ENCODE assay signal across 8 mouse cellular contexts in genomic region chr6:118019569-118019968, GRCm38 (mm10). TPM values are rescaled to one million over a fixed set of nuclear protein-coding genes. Genes with fewer than 3 reads are reported as not detected.
A peak's percentile ranks its signal among the peaks of the same experiment; 100 is the strongest.
DNase-seq lines count a peak whose midpoint lies in the region; ATAC-seq lines count a peak whose summit lies in the region.

No protein-coding gene starts in this region.

- H3K4me2 ChIP-seq in hindbrain, embryonic 13.5 days: peak overlapping the region; percentile 17; the same call in 1 of the 2 replicates
- peak overlapping the region; percentile 41 for H3K4me2 ChIP-seq in midbrain, embryonic 16.5 days (ENCODE audit: low read length)

- no peaks in the 10 kb centered on the region for H3K9me3 ChIP-seq in hindbrain, embryonic 13.5 days
- H3K9me3 ChIP-seq in midbrain, embryonic 16.5 days (replicated peaks; ENCODE audit: control insufficient read depth, low read length, poor library complexity, severe bottlenecking): no peaks in the 10 kb centered on the region
- H3K9me3 ChIP-seq in limb, embryonic 10.5 days (replicated peaks): no peaks in the 10 kb centered on the region

- H3K36me3 ChIP-seq in hindbrain, embryonic 13.5 days: no peaks in the 10 kb centered on the region
- H3K36me3 ChIP-seq in midbrain, embryonic 16.5 days (ENCODE audit: control insufficient read depth, insufficient read depth, low read length): no peaks in the 10 kb centered on the region
- H3K36me3 ChIP-seq in limb, embryonic 10.5 days: no peaks in the 10 kb centered on the region

- H3K4me1 ChIP-seq in hindbrain, embryonic 13.5 days (replicated peaks): peaks cover 30% of the 10 kb centered on the region
- H3K4me1 ChIP-seq in midbrain, embryonic 16.5 days (ENCODE audit: control insufficient read depth, insufficient read depth, low read length): peaks cover 28% of the 10 kb centered on the region
- no peaks in the 10 kb centered on the region for H3K4me1 ChIP-seq in limb, embryonic 10.5 days

- peak overlapping the region; percentile 30; the same call in 1 of the 2 replicates for H3K9ac ChIP-seq in hindbrain, embryonic 13.5 days
- H3K9ac ChIP-seq in midbrain, embryonic 16.5 days (ENCODE audit: low read depth, low read length): peak overlapping the region; percentile 17; the same call in 1 of the 2 replicates

- no peak overlapping the region for H3K4me3 ChIP-seq in hindbrain, embryonic 13.5 days
- H3K4me3 ChIP-seq in midbrain, embryonic 16.5 days (ENCODE audit: low read depth, low read length): no peak overlapping the region
- no peak overlapping the region for H3K4me3 ChIP-seq in limb, embryonic 10.5 days

- 20% methylated on average over 7 of the region's 7 CpGs for WGBS in hindbrain, embryonic 13.5 days
- 11% methylated on average over 7 of the region's 7 CpGs for whole genome bisulfite sequencing in midbrain, embryonic 16.5 days
- 55% methylated on average over 7 of the region's 7 CpGs for WGBS in limb, embryonic 10.5 days

- DNase-seq in brain, adult 2 months (ENCODE audit: low read depth, low spot score): peak; percentile 89
- DNase-seq in cerebellum, postnatal 25 days: peak; percentile 50 to 52
- DNase-seq in urinary bladder, postnatal 36 days (ENCODE audit: low spot score in 2 of 2): no peak
- no peak for DNase-seq in limb, embryonic 10.5 days (ENCODE audit: low spot score)
- DNase-seq in testis, postnatal 14 days (ENCODE audit: low spot score): no peak
- DNase-seq in ovary, postnatal 14 days (ENCODE audit: low spot score): no peak

- ATAC-seq in hindbrain, embryonic 13.5 days (ENCODE audit: low FRiP score): peak; percentile 75
- ATAC-seq in midbrain, embryonic 16.5 days: peak; percentile 62

- H3K27ac ChIP-seq in hindbrain, embryonic 13.5 days: peak overlapping the region; percentile 66
- H3K27ac ChIP-seq in midbrain, embryonic 16.5 days (ENCODE audit: low read length): peak overlapping the region; percentile 74
- H3K27ac ChIP-seq in limb, embryonic 10.5 days: no peak overlapping the region

- peaks cover 13% of the 10 kb centered on the region; the same call in 1 of the 2 replicates for H3K27me3 ChIP-seq in hindbrain, embryonic 13.5 days
- H3K27me3 ChIP-seq in midbrain, embryonic 16.5 days (ENCODE audit: control insufficient read depth, insufficient read depth, low read depth, low read length): no peaks in the 10 kb centered on the region
- H3K27me3 ChIP-seq in limb, embryonic 10.5 days (ENCODE audit: low read depth, poor library complexity, severe bottlenecking): peaks cover 39% of the 10 kb centered on the region; the same call in 1 of the 2 replicates

RNA-seq across cellular contexts. Expression of gene Rasgef1a, which starts 8.3 kb away (rescaled TPM):
- 0.90 and 1.1 TPM in 2 replicates for polyA plus RNA-seq in hindbrain, embryonic 13.5 days (2015; fragmentation: Nextera tagmentation; extraction: Ambion mirVana)
- 7.8 and 8.8 TPM in 2 replicates for polyA plus RNA-seq in midbrain, embryonic 16.5 days (2015; fragmentation: Nextera tagmentation; extraction: Ambion mirVana)
- polyA plus RNA-seq in limb, embryonic 10.5 days (2016; fragmentation: Nextera tagmentation; extraction: Ambion mirVana): not detected in 2 replicates

Comparison
In these comparisons a context has a peak if more than half of its experiments do, and no peak if none do; other contexts are left out.
1. DNase-seq: peak in brain, adult 2 months (single experiment) and cerebellum, postnatal 25 days (2 of 2); none in urinary bladder, postnatal 36 days (0 of 2), limb, embryonic 10.5 days (single experiment), testis, postnatal 14 days (single experiment) and ovary, postnatal 14 days (single experiment).